Mouse (Mus musculus) megakaryocyte, embryonic 14.5 days (primary cell): ENCODE data around the gene Bag6.

ENCODE experiments used
- FLI1 ChIP-seq: IDR thresholded peaks from 2 replicates; pipeline ENCODE4 v1.6.1; 2012; ENCODE audit warnings: low read length, inconsistent platforms, mixed read lengths
- GATA1 ChIP-seq: IDR thresholded peaks from 3 replicates; pipeline ENCODE4 v1.6.1; 2012; ENCODE audit warnings: mixed read lengths, low read length, inconsistent platforms, borderline replicate concordance

GRCm38 (mm10) chr17:35120745-35121142, 14.2 kb upstream of the Bag6 start:
- TF ChIP-seq GATA1: no peak
- TF ChIP-seq FLI1: no peak
